Mouse (Mus musculus): ENCODE measurements around the gene Sprr2k. TPM values are rescaled to one million over a fixed set of nuclear protein-coding genes. Genes with fewer than 3 reads are reported as not detected.
"Not testable (repeated sequence)": the region's sequence is repeated elsewhere in the genome, so short reads cannot be mapped to it uniquely, and the experiment has no call there.

Sprr2k gene
- polyA plus RNA-seq, 1 experiment from 2014 or later: not detected

GRCm38 (mm10) chr3:92481249-92481648, 48.9 kb downstream of the Sprr2k start:
- not testable (repeated sequence) for H3K9me3 ChIP-seq (replicated peaks); ATAC-seq (ENCODE audit: low FRiP score); H3K4me3 ChIP-seq; H3K27me3 ChIP-seq; H3K9ac ChIP-seq; H3K36me3 ChIP-seq; H3K4me1 ChIP-seq; H3K27ac ChIP-seq; H3K4me2 ChIP-seq (replicated peaks)

Other genes starting within 250 kb of the Sprr2k start
- not detected in 2 replicates for gene Sprr2a1, start 216.8 kb upstream of the Sprr2k start, polyA plus RNA-seq (2016; fragmentation: Nextera tagmentation; extraction: Ambion mirVana)
- 0.34 and 0.80 TPM in 2 replicates for gene Sprr2a2, start 216.7 kb upstream of the Sprr2k start, polyA plus RNA-seq (2016; fragmentation: Nextera tagmentation; extraction: Ambion mirVana)
- not detected in 2 replicates for gene Sprr2a3, start 147.2 kb upstream of the Sprr2k start, polyA plus RNA-seq (2016; fragmentation: Nextera tagmentation; extraction: Ambion mirVana)
- 2.5 TPM in 2 replicates for gene Sprr2b, start 116.0 kb upstream of the Sprr2k start, polyA plus RNA-seq (2016; fragmentation: Nextera tagmentation; extraction: Ambion mirVana)
- gene Sprr2d, start 93.4 kb upstream of the Sprr2k start, polyA plus RNA-seq (2016; fragmentation: Nextera tagmentation; extraction: Ambion mirVana): not detected in 2 replicates
- gene Sprr2e, start 80.4 kb upstream of the Sprr2k start, polyA plus RNA-seq (2016; fragmentation: Nextera tagmentation; extraction: Ambion mirVana): not detected in 2 replicates
- not detected in 2 replicates for gene Sprr2f, start 67.4 kb upstream of the Sprr2k start, polyA plus RNA-seq (2016; fragmentation: Nextera tagmentation; extraction: Ambion mirVana)
- not detected in 2 replicates for gene Sprr2h, start 46.9 kb upstream of the Sprr2k start, polyA plus RNA-seq (2016; fragmentation: Nextera tagmentation; extraction: Ambion mirVana)
- gene Sprr2i, start 24.6 kb upstream of the Sprr2k start, polyA plus RNA-seq (2016; fragmentation: Nextera tagmentation; extraction: Ambion mirVana): not detected in 2 replicates
- gene Sprr2j-ps, start 14.5 kb upstream of the Sprr2k start, polyA plus RNA-seq (2016; fragmentation: Nextera tagmentation; extraction: Ambion mirVana): not detected in 2 replicates
- gene Gm9774, start 3.2 kb upstream of the Sprr2k start, polyA plus RNA-seq (2016; fragmentation: Nextera tagmentation; extraction: Ambion mirVana): 8.3 and 10.0 TPM in 2 replicates
- not detected in 2 replicates for gene Sprr1b, start 6.2 kb downstream of the Sprr2k start, polyA plus RNA-seq (2016; fragmentation: Nextera tagmentation; extraction: Ambion mirVana)
- not detected in 2 replicates for gene Sprr3, start 26.1 kb downstream of the Sprr2k start, polyA plus RNA-seq (2016; fragmentation: Nextera tagmentation; extraction: Ambion mirVana)
- gene Sprr1a, start 53.3 kb downstream of the Sprr2k start, polyA plus RNA-seq (2016; fragmentation: Nextera tagmentation; extraction: Ambion mirVana): not detected in 2 replicates
- not detected in 2 replicates for gene Sprr4, start 67.9 kb downstream of the Sprr2k start, polyA plus RNA-seq (2016; fragmentation: Nextera tagmentation; extraction: Ambion mirVana)
- gene 2310046K23Rik, start 101.9 kb downstream of the Sprr2k start, polyA plus RNA-seq (2016; fragmentation: Nextera tagmentation; extraction: Ambion mirVana): not detected in 2 replicates
- gene Ivl, start 141.2 kb downstream of the Sprr2k start, polyA plus RNA-seq (2016; fragmentation: Nextera tagmentation; extraction: Ambion mirVana): 0.14 TPM in 1 of 2 replicates, not detected in the other
- gene Smcp, start 156.4 kb downstream of the Sprr2k start, polyA plus RNA-seq (2016; fragmentation: Nextera tagmentation; extraction: Ambion mirVana): not detected in 2 replicates
- not detected in 2 replicates for gene 2210017I01Rik, start 174.9 kb downstream of the Sprr2k start, polyA plus RNA-seq (2016; fragmentation: Nextera tagmentation; extraction: Ambion mirVana)
- gene Lce6a, start 189.1 kb downstream of the Sprr2k start, polyA plus RNA-seq (2016; fragmentation: Nextera tagmentation; extraction: Ambion mirVana): not detected in 2 replicates
- gene Lce1a1, start 215.7 kb downstream of the Sprr2k start, polyA plus RNA-seq (2016; fragmentation: Nextera tagmentation; extraction: Ambion mirVana): not detected in 2 replicates
- gene Lce1b, start 224.3 kb downstream of the Sprr2k start, polyA plus RNA-seq (2016; fragmentation: Nextera tagmentation; extraction: Ambion mirVana): not detected in 2 replicates
- gene Lce1a2, start 237.7 kb downstream of the Sprr2k start, polyA plus RNA-seq (2016; fragmentation: Nextera tagmentation; extraction: Ambion mirVana): not detected in 2 replicates
- not detected in 2 replicates for gene Lce1c, start 246.7 kb downstream of the Sprr2k start, polyA plus RNA-seq (2016; fragmentation: Nextera tagmentation; extraction: Ambion mirVana)

All from hindbrain, embryonic 12.5 days (tissue).